Mouse (Mus musculus) heart, adult 18-20 months (tissue): ENCODE measurements around the gene Cd101. TPM values are rescaled to one million over a fixed set of nuclear protein-coding genes. Genes with fewer than 3 reads are reported as not detected.

Source experiments
- total RNA-seq, 2 experiments: library from RNA; stranded (reverse); gene quantifications; 2 replicates each; pipeline ENCODE4 v1.2.3; 2021

Cd101 gene
- total RNA-seq, 2 experiments from 2014 or later = 0.10 to 0.15 TPM

Other genes starting within 250 kb of the Cd101 start
- under 1 TPM; 0.10 to 0.59 TPM for gene Vtcn1, start 204.1 kb downstream of the Cd101 start, total RNA-seq
- gene Trim45, start 107.4 kb downstream of the Cd101 start, total RNA-seq = 10 to 100 TPM; 10.5 to 12.1 TPM
- gene Ttf2, start 59.9 kb downstream of the Cd101 start, total RNA-seq = 1 to 10 TPM; 2.1 to 2.3 TPM
- gene Ptgfrn, start 80.7 kb upstream of the Cd101 start, total RNA-seq = 10 to 100 TPM; 19.8 to 21.3 TPM